Mouse (Mus musculus) cerebellum, adult 2 months (tissue): ENCODE results near the gene Prss21.

Experiments used
- CTCF ChIP-seq: fragments of 200-500 bp; IDR thresholded peaks from 2 replicates; pipeline ENCODE4 v1.5.1; 2011; ENCODE audit warnings: low read depth, mild to moderate bottlenecking, control low read depth, low read length, moderate library complexity, borderline replicate concordance; ENCODE audit not compliant: insufficient read depth
- POLR2A ChIP-seq: fragments of 200-500 bp; IDR thresholded peaks from 2 replicates; pipeline ENCODE4 v1.6.1; 2011; ENCODE audit warnings: low read length, control low read depth, borderline replicate concordance; ENCODE audit not compliant: insufficient read depth

- no peak for TF ChIP-seq CTCF
- TF ChIP-seq POLR2A = no peak
Observed at GRCm38 (mm10) chr17:23862926-23863325, 4.9 kb upstream of the Prss21 start.
